Mouse (Mus musculus) liver, adult 2 months (tissue): ENCODE data around the gene Ackr4. TPM values are rescaled to one million over a fixed set of nuclear protein-coding genes. Genes with fewer than 3 reads are reported as not detected.

Source experiments
- DNase-seq: peaks from one replicate; pipeline ENCODE4 v3.0.0-alpha.2; 2011; ENCODE audit warnings: low read depth, low spot score; ENCODE audit errors: extremely low read depth
- H3K27ac ChIP-seq: fragments of 200-500 bp; replicated peaks from 2 replicates; pipeline ENCODE4 v1.5.1; 2012; ENCODE audit warnings: low read depth, mild to moderate bottlenecking, control low read depth, inconsistent platforms, low read length; ENCODE audit not compliant: insufficient read depth
- H3K27me3 ChIP-seq: fragments of 200-500 bp; 2 replicates; pipeline ENCODE4 v1.6.1; 2012; ENCODE audit warnings: mild to moderate bottlenecking, moderate library complexity, low read length, inconsistent platforms; ENCODE audit not compliant: control insufficient read depth, insufficient read depth
- H3K36me3 ChIP-seq: fragments of 200-500 bp; 2 replicates; pipeline ENCODE4 v1.6.1; 2012; ENCODE audit warnings: low read length, inconsistent platforms; ENCODE audit not compliant: control insufficient read depth, insufficient read depth
- H3K4me1 ChIP-seq: fragments of 200-500 bp; 2 replicates; pipeline ENCODE4 v1.6.1; 2011; ENCODE audit warnings: low read length; ENCODE audit not compliant: control insufficient read depth, insufficient read depth
- H3K4me3 ChIP-seq: fragments of 200-500 bp; 2 replicates; pipeline ENCODE4 v1.5.1; 2011; ENCODE audit warnings: low read depth, mild to moderate bottlenecking, control low read depth, low read length, moderate library complexity; ENCODE audit not compliant: insufficient read depth
- H3K79me2 ChIP-seq: fragments of 200-500 bp; 2 replicates; pipeline ENCODE4 v1.6.1; 2012; ENCODE audit warnings: inconsistent platforms, mild to moderate bottlenecking, low read length, moderate library complexity; ENCODE audit not compliant: control insufficient read depth, insufficient read depth
- H3K9ac ChIP-seq: fragments of 200-500 bp; 2 replicates; pipeline ENCODE4 v1.6.1; 2012; ENCODE audit warnings: low read depth, mild to moderate bottlenecking, control low read depth, inconsistent platforms, low read length
- CTCF ChIP-seq: fragments of 200-500 bp; IDR thresholded peaks from 2 replicates; pipeline ENCODE4 v1.5.1; 2011; ENCODE audit warnings: low read depth, low read length, control low read depth
- POLR2A ChIP-seq: fragments of 200-500 bp; IDR thresholded peaks from 2 replicates; pipeline ENCODE4 v1.6.1; 2011; ENCODE audit warnings: low read length, control low read depth; ENCODE audit not compliant: insufficient read depth; ENCODE audit errors: extremely low read depth
- WGBS: fragments of 180-500 bp; shearing (Covaris S2); methylation state at CpG from one replicate; pipeline ENCODE4 v1.1.7; 2018; 5-methylcytosine and 5-hydroxymethylcytosine counted together
- polyA plus RNA-seq: library from polyadenylated mRNA; depleted of rRNA; stranded (reverse); fragments of >200 nt; gene quantifications from 2 replicates; pipeline ENCODE4 v1.2.3, GENCODE M21; 2012
- total RNA-seq: library from RNA; depleted of rRNA; stranded (reverse); fragments of >200 nt; gene quantifications from 2 replicates; pipeline ENCODE4 v1.2.3, GENCODE M21; 2014

Gene Ackr4
- total and polyA plus RNA-seq, 2 experiments, result 0.54 to 2.4 TPM

- H3K36me3 ChIP-seq, result peaks cover 9% of the 10 kb centered on the region
- H3K79me2 ChIP-seq, result peaks cover 22% of the 10 kb centered on the region
- peak within 1 kb of the TSS; percentile 98 for H3K9ac ChIP-seq
- H3K27ac ChIP-seq, result peak within 1 kb of the TSS; percentile 82
- no peak for TF ChIP-seq CTCF
- TF ChIP-seq POLR2A, result peak; percentile 89
- peak within 1 kb of the TSS; percentile 97 for H3K4me3 ChIP-seq
- peaks cover 11% of the 10 kb centered on the region; the same call in 1 of the 2 replicates for H3K4me1 ChIP-seq
- WGBS, result under 1% methylated on average over 30 of the region's 30 CpGs
- no peaks in the 10 kb centered on the region for H3K27me3 ChIP-seq
- peak; percentile 93 for DNase-seq
Measured at GRCm38 (mm10) chr9:104063244-104063961, 63.3 kb downstream of the Ackr4 start, which contains the start of gene Acad11. Gene Acad11 (plus strand): TSS chr9:104063377.

GRCm38 (mm10) chr9:104062430-104063243 is 64.1 kb downstream of the Ackr4 start, which contains the start of gene Uba5:
Gene Uba5 (minus strand): TSS chr9:104063134.
- H3K79me2 ChIP-seq, result peaks cover 22% of the 10 kb centered on the region
- DNase-seq, result no peak
- no peak for TF ChIP-seq POLR2A
- peak within 1 kb of the TSS; percentile 97 for H3K4me3 ChIP-seq
- H3K36me3 ChIP-seq, result peaks cover 14% of the 10 kb centered on the region
- peak within 1 kb of the TSS; percentile 82 for H3K27ac ChIP-seq
- 1% methylated on average over 59 of the region's 59 CpGs for WGBS
- no peaks in the 10 kb centered on the region for H3K27me3 ChIP-seq
- H3K4me1 ChIP-seq, result peaks cover 11% of the 10 kb centered on the region; the same call in 1 of the 2 replicates
- H3K9ac ChIP-seq, result peak within 1 kb of the TSS; percentile 98

- Histone ChIP-seq H3K27me3 (no peaks in the 10 kb centered on the region), H3K4me1 (no peaks in the 10 kb centered on the region), H3K4me3 (no peak overlapping the region), H3K9ac (no peak overlapping the region), H3K36me3 (peaks cover 67% of the 10 kb centered on the region), H3K79me2 (peaks cover 1% of the 10 kb centered on the region; the same call in 1 of the 2 replicates), H3K27ac (no peak overlapping the region)
- DNase-seq, result no peak
- WGBS, result 95% methylated on average over 6 of the region's 6 CpGs
- TF ChIP-seq CTCF, result no peak
Measured at GRCm38 (mm10) chr9:104051028-104051427, 75.7 kb downstream of the Ackr4 start.

- DNase-seq, result peak; percentile 97
Measured at GRCm38 (mm10) chr9:104043676-104044075, 83.1 kb downstream of the Ackr4 start.

GRCm38 (mm10) chr9:104040362-104040761 is 86.4 kb downstream of the Ackr4 start, which contains the start of gene Gm28305:
Gene Gm28305 (plus strand): TSS chr9:104040662.
- no peaks in the 10 kb centered on the region for H3K27me3 ChIP-seq
- peak within 1 kb of the TSS; percentile 15; the same call in 1 of the 2 replicates for H3K4me3 ChIP-seq
- TF ChIP-seq POLR2A (no peak), CTCF (no peak)
- H3K4me1 ChIP-seq, result peaks cover 5% of the 10 kb centered on the region; the same call in 1 of the 2 replicates
- H3K27ac ChIP-seq, result no peak within 1 kb of the TSS
- no peak for DNase-seq
- no peaks in the 10 kb centered on the region for H3K79me2 ChIP-seq
- H3K36me3 ChIP-seq, result peaks cover 23% of the 10 kb centered on the region
- H3K9ac ChIP-seq, result no peak within 1 kb of the TSS
- WGBS, result 52% methylated on average over 2 of the region's 2 CpGs

More at GRCm38 (mm10) chr9:104043676-104044075, 83.1 kb downstream of the Ackr4 start:
- TF ChIP-seq POLR2A (no peak), CTCF (no peak)
- Histone ChIP-seq H3K79me2 (no peaks in the 10 kb centered on the region), H3K9ac (no peak overlapping the region), H3K27ac (no peak overlapping the region), H3K27me3 (no peaks in the 10 kb centered on the region), H3K36me3 (peaks cover 27% of the 10 kb centered on the region), H3K4me3 (no peak overlapping the region), H3K4me1 (peaks cover 5% of the 10 kb centered on the region; the same call in 1 of the 2 replicates)
- 28% methylated on average over 4 of the region's 4 CpGs for WGBS
